Mouse (Mus musculus): ENCODE measurements at regions not wholly inside any gene's neighbourhood (a gene's known extent, or its start where the extent isn't known, plus 50 kb on each side); places are given as distances from the start of the nearest gene placed in this dataset.

DNA sequence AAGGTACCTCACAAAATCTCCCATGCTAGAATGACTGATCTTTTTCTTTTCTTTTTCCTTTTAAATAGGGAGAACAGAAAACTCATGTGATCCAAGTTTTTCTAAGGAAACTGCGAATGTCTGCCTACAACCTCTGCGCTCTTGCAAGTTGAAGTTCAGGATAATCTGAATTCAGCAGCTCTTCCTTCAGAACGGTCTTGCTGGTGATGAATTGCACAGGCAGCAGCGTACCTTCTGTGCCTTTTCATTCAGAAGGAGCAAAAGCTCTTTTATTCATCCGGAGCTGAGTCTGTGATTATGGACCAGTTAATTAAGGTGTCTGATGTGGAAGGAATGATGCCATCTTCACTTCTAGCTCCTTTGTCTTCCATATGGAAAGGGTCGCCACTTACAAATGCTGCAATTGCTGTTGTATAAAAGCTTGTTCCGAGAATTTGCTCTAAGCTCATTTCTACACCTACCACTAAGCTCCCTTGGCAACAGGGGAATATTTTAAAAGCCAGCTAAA is 353.9 kb downstream of the Zpld1 start:
- TF ChIP-seq POLR2A (IDR thresholded peaks at IDR 0.05; ENCODE audit: insufficient read depth, low read length) (no peak), CTCF (IDR thresholded peaks at IDR 0.05; ENCODE audit: low read depth, low read length) (no peak)

All from ES-Bruce4 (cell line).